Mouse (Mus musculus): ENCODE data around the gene Fam198a.

DNA sequence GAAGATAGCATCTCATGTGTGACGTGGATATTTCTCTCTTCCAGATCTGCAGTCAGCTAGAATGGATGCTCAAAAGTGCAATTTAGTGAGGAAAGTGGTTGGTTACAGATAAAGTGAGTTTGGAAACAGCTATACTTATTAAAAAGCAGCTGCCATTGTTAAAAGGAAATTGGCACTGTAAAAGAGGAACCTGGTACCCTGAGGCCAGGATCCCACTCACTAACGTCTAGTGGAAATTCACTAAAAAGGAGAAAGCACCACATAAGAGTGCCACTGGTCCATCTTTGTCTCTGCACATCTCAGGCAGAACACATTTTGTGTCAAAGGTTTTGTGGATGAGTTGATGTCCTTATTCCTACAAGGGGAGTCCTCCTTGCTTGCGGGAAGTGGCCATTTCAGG is 7.2 kb upstream of the Fam198a start:
- TF ChIP-seq CTCF (IDR thresholded peaks at IDR 0.05; ENCODE audit: low read depth, low read length) (no peak), POLR2A (IDR thresholded peaks at IDR 0.05; ENCODE audit: extremely low read depth, insufficient read depth, low read length) (no peak)

Measured in liver, adult 2 months (tissue).